Mouse (Mus musculus): ENCODE data around the gene Cfap100. TPM values are rescaled to one million over a fixed set of nuclear protein-coding genes. Genes with fewer than 3 reads are reported as not detected.

The Cfap100 gene
- polyA plus RNA-seq, 1 experiment from 2014 or later: 0.49 TPM

DNA sequence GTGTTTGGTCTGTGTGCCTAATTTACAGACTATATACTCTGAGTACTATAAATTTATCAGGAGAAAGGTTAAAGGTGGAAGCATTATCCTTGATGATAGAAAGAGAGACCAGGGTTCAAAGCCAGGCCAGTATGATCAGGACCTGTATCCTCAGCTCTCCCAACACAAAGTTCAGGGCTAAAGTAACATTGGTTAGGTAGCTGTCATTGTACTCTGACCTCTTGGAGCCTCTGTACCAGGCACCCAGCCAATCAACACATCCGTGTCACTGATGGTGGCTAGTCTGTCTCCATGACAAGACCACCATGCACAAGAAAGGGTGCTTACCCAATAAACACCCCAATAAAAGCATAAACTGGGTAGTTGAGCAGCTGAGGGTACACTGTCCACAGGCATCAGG lies 17.6 kb downstream of the Cfap100 start:
- H3K4me1 ChIP-seq (ENCODE audit: insufficient read depth, low read length): no peaks in the 10 kb centered on the region
- H3K4me2 ChIP-seq (replicated peaks; ENCODE audit: low read depth, low read length): no peak overlapping the region
- ATAC-seq (ENCODE audit: low FRiP score, low TSS enrichment): no peak
- no peak overlapping the region for H3K4me3 ChIP-seq (ENCODE audit: low read length)
- 64% methylated on average over 1 of the region's 1 CpGs for WGBS
- H3K9ac ChIP-seq (replicated peaks; ENCODE audit: low read length): no peak overlapping the region
- H3K27me3 ChIP-seq (ENCODE audit: insufficient read depth, low read length): no peaks in the 10 kb centered on the region
- H3K9me3 ChIP-seq (ENCODE audit: low read length): no peaks in the 10 kb centered on the region
- no peaks in the 10 kb centered on the region for H3K36me3 ChIP-seq (ENCODE audit: insufficient read depth, low read length)
- no peak overlapping the region for H3K27ac ChIP-seq (ENCODE audit: low read length)

DNA sequence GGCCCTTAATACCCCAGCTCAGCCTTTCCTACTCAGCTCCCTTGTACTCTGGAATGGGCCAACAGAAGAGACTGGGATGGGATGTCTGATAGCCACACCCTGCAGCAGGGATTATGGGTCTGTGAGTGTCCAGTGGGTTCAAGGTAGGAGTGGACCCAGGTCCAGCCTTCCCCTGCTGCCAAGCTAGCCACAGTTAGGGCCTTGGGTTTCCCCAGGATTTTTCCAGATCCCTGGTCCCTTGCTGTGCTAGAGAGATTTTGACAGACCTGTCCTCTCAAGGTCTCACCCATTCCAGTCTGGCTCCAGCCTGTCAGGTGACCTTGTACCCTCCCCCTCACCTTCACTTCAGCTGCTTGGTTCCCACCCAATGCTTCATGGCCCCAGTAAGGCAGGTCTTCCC lies 20.0 kb downstream of the Cfap100 start:
- H3K4me1 ChIP-seq (ENCODE audit: insufficient read depth, low read length): no peaks in the 10 kb centered on the region
- no peak overlapping the region for H3K9ac ChIP-seq (replicated peaks; ENCODE audit: low read length)
- ATAC-seq (ENCODE audit: low FRiP score, low TSS enrichment): no peak
- H3K4me3 ChIP-seq (ENCODE audit: low read length): no peak overlapping the region
- H3K4me2 ChIP-seq (replicated peaks; ENCODE audit: low read depth, low read length): no peak overlapping the region
- no peaks in the 10 kb centered on the region for H3K9me3 ChIP-seq (ENCODE audit: low read length)
- no peak overlapping the region for H3K27ac ChIP-seq (ENCODE audit: low read length)
- H3K36me3 ChIP-seq (ENCODE audit: insufficient read depth, low read length): peaks cover 7% of the 10 kb centered on the region; the same call in 1 of the 2 replicates
- H3K27me3 ChIP-seq (ENCODE audit: insufficient read depth, low read length): no peaks in the 10 kb centered on the region

DNA sequence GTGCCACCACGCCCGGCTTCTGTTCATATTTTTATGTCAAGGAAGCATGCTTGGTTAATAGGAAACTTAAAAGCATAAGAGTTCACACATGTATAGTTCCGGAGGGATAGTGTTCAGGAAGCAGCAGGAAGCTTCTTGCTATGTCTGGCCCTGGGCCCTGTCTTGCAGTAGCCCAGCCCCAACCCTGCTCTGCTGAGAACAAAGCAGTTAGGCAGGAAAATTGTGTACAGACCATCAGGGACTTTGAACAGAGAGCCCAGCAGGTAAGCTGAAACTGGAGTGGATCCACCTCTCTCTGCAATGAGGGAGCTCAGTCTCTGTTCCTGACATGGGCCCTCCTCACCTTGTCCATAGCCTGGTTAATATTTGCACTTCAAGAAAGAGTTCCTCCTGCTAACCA lies 31.3 kb downstream of the Cfap100 start:
- Histone ChIP-seq H3K27me3 (ENCODE audit: insufficient read depth, low read length) (no peaks in the 10 kb centered on the region), H3K27ac (ENCODE audit: low read length) (0 out of 2 replicates have a peak overlapping the region, but pooled peaks have one; percentile 5), H3K4me3 (ENCODE audit: low read length) (no peak overlapping the region), H3K9ac (replicated peaks; ENCODE audit: low read length) (no peak overlapping the region), H3K36me3 (ENCODE audit: insufficient read depth, low read length) (peaks cover 32% of the 10 kb centered on the region), H3K4me1 (ENCODE audit: insufficient read depth, low read length) (no peaks in the 10 kb centered on the region), H3K4me2 (replicated peaks; ENCODE audit: low read depth, low read length) (no peak overlapping the region), H3K9me3 (ENCODE audit: low read length) (no peaks in the 10 kb centered on the region)
- WGBS: 88% methylated on average over 3 of the region's 3 CpGs
- ATAC-seq (ENCODE audit: low FRiP score, low TSS enrichment): 0 out of 2 replicates have a peak, but pooled peaks have one; percentile 27

DNA sequence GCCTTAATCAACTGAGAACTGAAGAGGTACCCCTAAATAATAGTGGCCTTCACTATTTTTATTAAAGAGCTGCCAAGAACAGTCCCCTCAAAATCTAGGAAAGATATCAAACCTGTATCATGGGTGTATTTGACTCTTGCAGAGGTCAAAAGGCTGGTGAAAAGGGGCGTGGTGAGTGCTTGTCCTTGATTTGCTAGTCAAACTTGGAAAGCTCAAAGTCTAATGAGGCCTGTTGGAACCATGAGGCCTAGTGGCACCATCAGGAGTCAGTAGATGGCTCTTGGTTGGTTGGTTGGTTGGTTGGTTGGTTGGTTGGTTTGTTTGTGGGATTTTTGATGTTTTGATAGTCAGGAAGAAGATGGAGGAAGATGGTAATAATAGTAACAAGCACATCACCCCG lies 32.8 kb downstream of the Cfap100 start:
- no peaks in the 10 kb centered on the region for H3K9me3 ChIP-seq (ENCODE audit: low read length)
- ATAC-seq (ENCODE audit: low FRiP score, low TSS enrichment): no peak
- peaks cover 25% of the 10 kb centered on the region for H3K36me3 ChIP-seq (ENCODE audit: insufficient read depth, low read length)
- no peak overlapping the region for H3K4me2 ChIP-seq (replicated peaks; ENCODE audit: low read depth, low read length)
- H3K4me3 ChIP-seq (ENCODE audit: low read length): no peak overlapping the region
- H3K9ac ChIP-seq (replicated peaks; ENCODE audit: low read length): no peak overlapping the region
- H3K27ac ChIP-seq (ENCODE audit: low read length): no peak overlapping the region
- no peaks in the 10 kb centered on the region for H3K4me1 ChIP-seq (ENCODE audit: insufficient read depth, low read length)
- 90% methylated on average over 2 of the region's 2 CpGs for WGBS
- no peaks in the 10 kb centered on the region for H3K27me3 ChIP-seq (ENCODE audit: insufficient read depth, low read length)

DNA sequence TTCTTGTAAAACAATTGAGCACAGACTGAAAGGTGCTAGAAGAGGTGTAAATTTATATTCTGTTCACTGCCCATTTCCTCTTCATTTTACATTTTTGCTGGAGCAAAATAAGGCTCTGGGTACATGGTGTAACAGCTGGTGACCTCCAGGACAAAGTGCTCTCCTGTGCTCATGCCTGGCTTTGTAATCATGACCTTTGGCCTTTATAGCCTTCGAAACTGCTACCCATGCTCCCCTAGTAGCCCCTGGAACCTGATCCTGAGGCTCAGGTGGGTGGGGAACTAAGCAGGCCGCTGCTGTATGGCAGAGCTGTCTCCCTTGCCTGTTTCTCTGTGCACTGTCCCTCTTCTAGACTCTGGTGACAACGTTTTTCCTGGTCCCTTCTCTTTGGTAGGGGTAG lies 34.6 kb downstream of the Cfap100 start:
- Histone ChIP-seq H3K36me3 (ENCODE audit: insufficient read depth, low read length) (peaks cover 26% of the 10 kb centered on the region), H3K9me3 (ENCODE audit: low read length) (no peaks in the 10 kb centered on the region), H3K27ac (ENCODE audit: low read length) (no peak overlapping the region), H3K9ac (replicated peaks; ENCODE audit: low read length) (no peak overlapping the region), H3K4me1 (ENCODE audit: insufficient read depth, low read length) (no peaks in the 10 kb centered on the region), H3K4me3 (ENCODE audit: low read length) (no peak overlapping the region), H3K27me3 (ENCODE audit: insufficient read depth, low read length) (no peaks in the 10 kb centered on the region), H3K4me2 (replicated peaks; ENCODE audit: low read depth, low read length) (no peak overlapping the region)
- 44% methylated on average over 3 of the region's 3 CpGs for WGBS
- no peak for ATAC-seq (ENCODE audit: low FRiP score, low TSS enrichment)

DNA sequence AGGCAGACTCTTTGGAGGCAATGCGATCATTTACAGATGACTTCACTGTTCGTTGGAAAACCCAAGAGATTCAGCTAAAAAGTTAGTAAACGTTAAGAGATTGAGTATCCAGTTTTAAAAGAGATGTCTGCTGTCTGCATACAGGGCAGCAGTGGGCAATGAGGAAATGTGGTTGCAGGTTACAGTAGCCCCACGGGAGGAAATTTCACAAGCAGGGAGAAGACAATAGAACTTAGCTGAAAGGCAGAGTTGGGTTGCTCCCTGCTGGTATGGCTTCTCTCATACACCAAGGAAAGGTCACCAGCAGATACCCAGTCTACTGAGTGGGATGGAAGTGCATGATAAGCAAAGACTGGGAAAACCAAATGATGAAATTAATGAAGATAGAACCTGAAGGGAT lies 38.0 kb downstream of the Cfap100 start:
- no peak for ATAC-seq (ENCODE audit: low FRiP score, low TSS enrichment)
- Histone ChIP-seq H3K27ac (ENCODE audit: low read length) (no peak overlapping the region), H3K36me3 (ENCODE audit: insufficient read depth, low read length) (peaks cover 37% of the 10 kb centered on the region), H3K9ac (replicated peaks; ENCODE audit: low read length) (no peak overlapping the region), H3K27me3 (ENCODE audit: insufficient read depth, low read length) (no peaks in the 10 kb centered on the region), H3K9me3 (ENCODE audit: low read length) (no peaks in the 10 kb centered on the region), H3K4me1 (ENCODE audit: insufficient read depth, low read length) (no peaks in the 10 kb centered on the region), H3K4me3 (ENCODE audit: low read length) (no peak overlapping the region), H3K4me2 (replicated peaks; ENCODE audit: low read depth, low read length) (no peak overlapping the region)
- 87% methylated on average over 4 of the region's 4 CpGs for WGBS

DNA sequence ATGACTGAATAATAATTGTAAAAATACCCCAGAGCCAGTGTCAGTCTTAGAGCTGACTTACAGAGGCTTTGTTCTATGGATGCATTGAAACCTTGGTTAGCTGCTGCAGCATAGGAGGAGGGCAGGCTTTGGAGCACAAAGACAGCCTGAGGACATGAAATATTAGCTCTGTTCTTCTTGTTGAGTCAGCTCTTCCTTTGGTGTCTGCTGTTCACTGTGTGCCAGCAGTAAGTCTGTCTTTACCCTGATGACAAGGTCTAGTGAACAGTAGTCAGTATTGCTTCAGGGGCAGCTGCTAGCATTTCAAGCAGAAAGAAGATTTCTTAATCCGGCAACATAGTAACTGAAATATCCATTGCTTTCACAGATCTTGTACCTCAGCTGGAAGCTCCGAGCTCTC lies 47.1 kb downstream of the Cfap100 start:
- 95% methylated on average over 2 of the region's 2 CpGs for WGBS
- Histone ChIP-seq H3K27ac (ENCODE audit: low read length) (no peak overlapping the region), H3K4me2 (replicated peaks; ENCODE audit: low read depth, low read length) (no peak overlapping the region), H3K4me1 (ENCODE audit: insufficient read depth, low read length) (no peaks in the 10 kb centered on the region), H3K9ac (replicated peaks; ENCODE audit: low read length) (no peak overlapping the region), H3K4me3 (ENCODE audit: low read length) (no peak overlapping the region), H3K9me3 (ENCODE audit: low read length) (no peaks in the 10 kb centered on the region), H3K27me3 (ENCODE audit: insufficient read depth, low read length) (no peaks in the 10 kb centered on the region), H3K36me3 (ENCODE audit: insufficient read depth, low read length) (peaks cover 67% of the 10 kb centered on the region)
- no peak for ATAC-seq (ENCODE audit: low FRiP score, low TSS enrichment)

DNA sequence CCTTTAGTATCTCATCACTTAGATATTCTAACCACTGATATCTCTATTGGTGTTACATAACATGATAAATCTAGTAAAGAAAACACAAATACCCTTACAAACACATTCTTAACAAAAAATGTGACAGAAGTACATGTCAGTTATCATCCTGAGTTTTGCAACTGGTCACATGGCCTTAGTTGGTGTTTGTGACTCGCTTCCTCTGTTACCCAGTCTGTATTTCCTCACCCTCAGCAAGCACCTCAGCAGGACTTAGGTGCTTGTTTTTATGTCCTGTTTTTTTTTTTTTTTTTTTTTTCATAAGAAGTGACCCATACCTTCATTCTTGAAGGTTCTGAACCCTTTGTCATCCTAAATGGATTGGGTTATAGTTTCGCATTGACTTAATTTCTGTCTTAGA lies 50.9 kb downstream of the Cfap100 start:
- WGBS: 96% methylated on average over 2 of the region's 2 CpGs
- no peaks in the 10 kb centered on the region for H3K4me1 ChIP-seq (ENCODE audit: insufficient read depth, low read length)
- no peak overlapping the region for H3K9ac ChIP-seq (replicated peaks; ENCODE audit: low read length)
- H3K27me3 ChIP-seq (ENCODE audit: insufficient read depth, low read length): no peaks in the 10 kb centered on the region
- H3K4me2 ChIP-seq (replicated peaks; ENCODE audit: low read depth, low read length): no peak overlapping the region
- ATAC-seq (ENCODE audit: low FRiP score, low TSS enrichment): no peak
- H3K4me3 ChIP-seq (ENCODE audit: low read length): no peak overlapping the region
- no peak overlapping the region for H3K27ac ChIP-seq (ENCODE audit: low read length)
- peaks cover 74% of the 10 kb centered on the region for H3K36me3 ChIP-seq (ENCODE audit: insufficient read depth, low read length)
- H3K9me3 ChIP-seq (ENCODE audit: low read length): no peaks in the 10 kb centered on the region

DNA sequence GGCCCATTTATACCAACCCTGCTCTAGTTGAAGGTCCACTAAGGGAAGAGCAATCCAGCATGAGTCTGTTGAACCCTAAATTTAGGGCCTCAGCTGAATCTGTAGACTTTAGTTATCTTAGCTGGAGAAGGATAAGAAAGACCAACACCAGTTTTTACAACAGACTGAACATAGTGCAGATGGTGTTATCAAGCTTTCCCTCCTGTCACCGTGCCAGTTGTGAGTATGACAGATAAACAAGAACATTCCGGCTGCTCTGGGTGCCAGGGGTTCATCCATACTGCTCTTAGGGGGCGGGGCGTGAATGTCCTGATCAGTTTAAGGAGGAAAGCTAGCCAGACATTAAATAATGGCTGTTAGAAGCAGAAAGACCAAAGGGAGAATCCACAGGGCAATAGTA lies 54.0 kb downstream of the Cfap100 start:
- no peak overlapping the region for H3K4me3 ChIP-seq (ENCODE audit: low read length)
- ATAC-seq (ENCODE audit: low FRiP score, low TSS enrichment): no peak
- H3K27ac ChIP-seq (ENCODE audit: low read length): no peak overlapping the region
- 92% methylated on average over 4 of the region's 4 CpGs for whole genome bisulfite sequencing
- H3K27me3 ChIP-seq (ENCODE audit: insufficient read depth, low read length): no peaks in the 10 kb centered on the region
- H3K4me1 ChIP-seq (ENCODE audit: insufficient read depth, low read length): peaks cover 18% of the 10 kb centered on the region
- peaks cover 54% of the 10 kb centered on the region for H3K36me3 ChIP-seq (ENCODE audit: insufficient read depth, low read length)
- no peaks in the 10 kb centered on the region for H3K9me3 ChIP-seq (ENCODE audit: low read length)
- no peak overlapping the region for H3K9ac ChIP-seq (replicated peaks; ENCODE audit: low read length)
- no peak overlapping the region for H3K4me2 ChIP-seq (replicated peaks; ENCODE audit: low read depth, low read length)

DNA sequence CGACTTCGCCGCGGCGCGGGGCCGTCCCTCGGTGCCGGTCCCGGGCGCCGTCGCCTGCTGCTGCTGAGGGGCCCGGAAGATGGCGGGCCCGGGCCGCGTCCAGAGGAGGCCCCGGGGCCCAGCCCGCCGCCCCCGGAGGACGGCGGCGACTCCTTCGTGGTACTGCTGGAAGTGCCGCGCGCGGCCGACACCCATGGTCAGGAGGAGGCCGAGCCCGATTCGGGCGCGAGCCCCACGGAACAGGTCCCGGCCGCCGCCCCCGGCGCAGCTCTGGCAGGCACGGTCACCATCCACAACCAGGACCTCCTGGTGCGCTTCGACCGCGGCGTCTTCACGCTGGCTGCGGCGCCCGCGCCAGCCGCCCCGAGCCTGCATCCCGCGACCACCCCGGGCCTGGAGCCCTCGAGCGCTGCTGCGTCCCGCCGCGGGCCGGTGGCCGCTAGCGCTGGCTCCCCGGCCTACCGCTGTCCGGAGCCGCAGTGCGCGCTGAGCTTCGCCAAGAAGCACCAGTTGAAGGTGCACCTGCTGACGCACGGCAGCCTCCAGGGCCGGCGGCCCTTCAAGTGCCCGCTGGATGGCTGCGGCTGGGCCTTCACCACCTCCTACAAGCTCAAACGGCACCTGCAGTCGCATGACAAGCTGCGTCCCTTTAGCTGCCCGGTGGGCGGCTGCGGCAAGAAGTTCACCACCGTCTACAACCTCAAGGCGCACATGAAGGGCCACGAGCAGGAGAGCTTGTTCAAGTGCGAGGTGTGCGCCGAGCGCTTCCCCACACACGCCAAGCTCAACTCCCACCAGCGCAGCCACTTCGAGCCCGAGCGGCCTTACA lies 58.7 kb downstream of the Cfap100 start:
- peak overlapping the region; percentile 91 for H3K9ac ChIP-seq (replicated peaks; ENCODE audit: low read length)
- H3K4me2 ChIP-seq (replicated peaks; ENCODE audit: low read depth, low read length): peak overlapping the region; percentile 98
- H3K36me3 ChIP-seq (ENCODE audit: insufficient read depth, low read length): peaks cover 21% of the 10 kb centered on the region
- peak overlapping the region; percentile 84 for H3K27ac ChIP-seq (ENCODE audit: low read length)
- under 1% methylated on average over 86 of the region's 98 CpGs for WGBS
- no peaks in the 10 kb centered on the region for H3K27me3 ChIP-seq (ENCODE audit: insufficient read depth, low read length)
- H3K4me1 ChIP-seq (ENCODE audit: insufficient read depth, low read length): peaks cover 22% of the 10 kb centered on the region
- peak overlapping the region; percentile 75 for H3K4me3 ChIP-seq (ENCODE audit: low read length)
- no peaks in the 10 kb centered on the region for H3K9me3 ChIP-seq (ENCODE audit: low read length)
- ATAC-seq (ENCODE audit: low FRiP score, low TSS enrichment): peak; percentile 78

Measured in kidney, embryonic 16.5 days (tissue).